Mouse (Mus musculus): ENCODE measurements at regions not wholly inside any gene's neighbourhood (a gene's known extent, or its start where the extent isn't known, plus 50 kb on each side); places are given as distances from the start of the nearest gene placed in this dataset.

DNA sequence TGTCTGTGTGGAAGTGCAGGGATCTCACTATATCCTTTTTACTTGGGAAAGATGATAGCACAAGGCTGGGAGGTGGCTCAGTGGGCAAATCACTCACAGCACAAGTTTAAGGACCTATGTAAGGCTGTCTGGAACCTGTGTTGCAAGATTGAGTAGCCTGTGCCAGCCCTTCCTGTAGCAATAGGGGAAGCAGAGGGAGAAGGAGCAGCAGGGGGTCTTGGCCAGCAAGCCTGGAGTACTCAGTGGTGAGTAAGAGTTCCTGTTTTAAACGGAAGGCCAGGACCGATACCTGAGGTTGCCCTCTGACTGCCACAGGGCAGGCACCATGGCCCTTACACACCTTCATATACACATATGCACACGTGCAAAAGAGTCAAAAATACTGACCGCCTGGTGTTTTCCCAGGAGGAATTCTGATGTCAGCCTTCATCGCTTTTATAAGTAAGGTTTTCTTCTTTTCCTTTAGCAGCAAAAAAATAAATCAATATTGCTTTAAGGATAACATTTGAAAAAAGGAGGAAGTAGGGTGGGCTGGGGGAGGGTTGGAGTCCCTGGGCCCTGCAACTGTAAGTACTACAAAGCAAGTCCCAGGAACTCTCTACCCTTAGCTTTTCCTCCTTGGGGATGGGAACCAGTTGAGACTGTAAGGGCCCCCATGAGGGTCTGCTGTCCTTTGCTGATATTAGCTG, 136.2 kb upstream of the Hdac4 start:
- Histone ChIP-seq H3K27ac (replicated peaks; ENCODE audit: low read depth, low read length) (no peak overlapping the region), H3K4me1 (ENCODE audit: control insufficient read depth, insufficient read depth, low read length) (no peaks in the 10 kb centered on the region), H3K4me3 (ENCODE audit: low read depth, low read length) (no peak overlapping the region), H3K4me2 (ENCODE audit: low read depth, severe bottlenecking) (no peak overlapping the region), H3K36me3 (ENCODE audit: control insufficient read depth, insufficient read depth, low read length) (no peaks in the 10 kb centered on the region), H3K27me3 (ENCODE audit: control insufficient read depth, insufficient read depth, low read length) (no peaks in the 10 kb centered on the region), H3K9me3 (ENCODE audit: control insufficient read depth, low read length) (no peaks in the 10 kb centered on the region), H3K9ac (ENCODE audit: low read length) (no peak overlapping the region)
- DNase-seq (ENCODE audit: low spot score) (no peak), ATAC-seq (ENCODE audit: insufficient number of reproducible peaks, low FRiP score, low TSS enrichment, low read depth) (no peak)
- WGBS, result 81% methylated on average over 5 of the region's 5 CpGs

- DNase-seq (ENCODE audit: low spot score), result no peak
- no peak overlapping the region for H3K27ac ChIP-seq (replicated peaks; ENCODE audit: low read depth, low read length)
- H3K9me3 ChIP-seq (ENCODE audit: control insufficient read depth, low read length), result no peaks in the 10 kb centered on the region
- no peaks in the 10 kb centered on the region for H3K4me1 ChIP-seq (ENCODE audit: control insufficient read depth, insufficient read depth, low read length)
- WGBS, result 84% methylated on average over 5 of the region's 5 CpGs
- no peak overlapping the region for H3K4me2 ChIP-seq (ENCODE audit: low read depth, severe bottlenecking)
- ATAC-seq (ENCODE audit: insufficient number of reproducible peaks, low FRiP score, low TSS enrichment, low read depth), result no peak
- no peaks in the 10 kb centered on the region for H3K36me3 ChIP-seq (ENCODE audit: control insufficient read depth, insufficient read depth, low read length)
- H3K27me3 ChIP-seq (ENCODE audit: control insufficient read depth, insufficient read depth, low read length), result no peaks in the 10 kb centered on the region
- no peak overlapping the region for H3K4me3 ChIP-seq (ENCODE audit: low read depth, low read length)
- no peak overlapping the region for H3K9ac ChIP-seq (ENCODE audit: low read length)
These were observed 134.7 kb upstream of the Hdac4 start for GRCm38 (mm10) chr1:92330181-92330580.

DNA sequence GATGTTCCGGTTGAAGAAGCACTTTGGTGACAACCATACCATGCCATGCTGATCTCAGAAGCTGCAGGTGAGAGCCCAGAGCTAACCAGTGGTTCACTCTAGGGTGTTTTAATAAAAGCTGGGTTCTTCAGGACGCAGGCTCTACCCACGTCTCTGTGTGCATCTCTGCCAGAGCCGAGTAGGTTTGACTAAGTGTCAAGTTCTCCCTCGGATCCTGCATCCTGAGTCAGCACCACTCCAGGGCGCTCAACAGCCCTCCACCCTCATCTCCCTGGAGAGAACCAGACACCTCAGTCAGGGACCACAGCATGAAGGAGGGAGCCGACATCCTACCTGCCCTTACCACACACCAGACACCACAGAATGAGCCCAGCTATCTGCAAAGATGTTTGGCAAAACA, 134.0 kb upstream of the Hdac4 start:
- ATAC-seq (ENCODE audit: insufficient number of reproducible peaks, low FRiP score, low TSS enrichment, low read depth), result no peak
- Histone ChIP-seq H3K36me3 (ENCODE audit: control insufficient read depth, insufficient read depth, low read length) (no peaks in the 10 kb centered on the region), H3K9ac (ENCODE audit: low read length) (no peak overlapping the region), H3K9me3 (ENCODE audit: control insufficient read depth, low read length) (no peaks in the 10 kb centered on the region), H3K4me2 (ENCODE audit: low read depth, severe bottlenecking) (no peak overlapping the region), H3K4me3 (ENCODE audit: low read depth, low read length) (no peak overlapping the region), H3K27me3 (ENCODE audit: control insufficient read depth, insufficient read depth, low read length) (no peaks in the 10 kb centered on the region), H3K4me1 (ENCODE audit: control insufficient read depth, insufficient read depth, low read length) (no peaks in the 10 kb centered on the region), H3K27ac (replicated peaks; ENCODE audit: low read depth, low read length) (no peak overlapping the region)
- 74% methylated on average over 7 of the region's 7 CpGs for WGBS
- DNase-seq (ENCODE audit: low spot score), result no peak

DNA sequence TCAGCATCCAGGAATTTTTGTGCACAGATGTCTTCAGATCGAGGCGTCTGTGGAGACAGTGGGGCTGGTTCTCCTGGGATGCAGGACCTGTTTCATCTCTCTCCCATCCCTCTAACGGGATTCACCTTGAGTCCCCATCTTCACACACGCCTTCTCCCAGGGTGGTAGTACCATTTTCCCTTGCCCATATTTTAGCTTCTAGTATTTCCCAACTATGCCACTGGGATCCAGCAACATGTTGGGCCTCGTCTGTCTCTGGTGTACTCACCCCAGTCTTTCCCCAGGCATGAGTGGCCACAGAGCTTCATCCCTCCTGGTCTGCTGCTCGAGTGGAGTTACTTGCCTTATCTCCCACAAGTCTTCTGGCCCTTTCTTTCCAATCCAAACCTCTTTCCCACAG, 131.6 kb upstream of the Hdac4 start:
- no peaks in the 10 kb centered on the region for H3K9me3 ChIP-seq (ENCODE audit: control insufficient read depth, low read length)
- H3K4me1 ChIP-seq (ENCODE audit: control insufficient read depth, insufficient read depth, low read length), result no peaks in the 10 kb centered on the region
- H3K4me2 ChIP-seq (ENCODE audit: low read depth, severe bottlenecking), result no peak overlapping the region
- no peak overlapping the region for H3K4me3 ChIP-seq (ENCODE audit: low read depth, low read length)
- no peak overlapping the region for H3K27ac ChIP-seq (replicated peaks; ENCODE audit: low read depth, low read length)
- WGBS, result 85% methylated on average over 6 of the region's 6 CpGs
- no peaks in the 10 kb centered on the region for H3K36me3 ChIP-seq (ENCODE audit: control insufficient read depth, insufficient read depth, low read length)
- no peak for DNase-seq (ENCODE audit: low spot score)
- no peak overlapping the region for H3K9ac ChIP-seq (ENCODE audit: low read length)
- no peaks in the 10 kb centered on the region for H3K27me3 ChIP-seq (ENCODE audit: control insufficient read depth, insufficient read depth, low read length)
- ATAC-seq (ENCODE audit: insufficient number of reproducible peaks, low FRiP score, low TSS enrichment, low read depth), result no peak

DNA sequence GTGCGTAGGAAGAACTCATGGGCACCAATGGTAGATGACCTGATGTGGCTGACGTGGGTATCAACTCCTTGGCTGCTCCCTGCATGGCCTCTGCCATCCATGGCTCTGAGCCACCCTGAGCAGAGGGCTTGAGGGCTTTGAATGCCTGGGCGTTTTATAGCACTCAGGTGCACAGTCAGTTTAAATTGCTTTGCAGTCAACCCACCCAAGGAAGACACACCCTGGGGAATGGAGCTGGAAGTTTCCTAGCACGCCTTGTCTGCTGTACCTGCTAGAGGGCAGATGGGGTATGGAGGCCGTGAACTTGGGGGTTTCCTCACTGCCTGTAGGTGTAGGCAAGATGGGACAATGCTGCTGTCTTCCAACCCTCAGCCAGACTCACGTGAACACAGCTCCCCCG, 129.8 kb upstream of the Hdac4 start:
- Histone ChIP-seq H3K27ac (replicated peaks; ENCODE audit: low read depth, low read length) (no peak overlapping the region), H3K27me3 (ENCODE audit: control insufficient read depth, insufficient read depth, low read length) (no peaks in the 10 kb centered on the region)
- no peak for DNase-seq (ENCODE audit: low spot score)

GRCm38 (mm10) chr1:92324091-92324950, 128.8 kb upstream of the Hdac4 start:
- no peak overlapping the region for H3K9ac ChIP-seq (ENCODE audit: low read length)
- H3K9me3 ChIP-seq (ENCODE audit: control insufficient read depth, low read length), result no peaks in the 10 kb centered on the region
- no peaks in the 10 kb centered on the region for H3K4me1 ChIP-seq (ENCODE audit: control insufficient read depth, insufficient read depth, low read length)
- no peak for ATAC-seq (ENCODE audit: insufficient number of reproducible peaks, low FRiP score, low TSS enrichment, low read depth)
- no peaks in the 10 kb centered on the region for H3K36me3 ChIP-seq (ENCODE audit: control insufficient read depth, insufficient read depth, low read length)
- 70% methylated on average over 14 of the region's 14 CpGs for WGBS
- no peak overlapping the region for H3K4me2 ChIP-seq (ENCODE audit: low read depth, severe bottlenecking)
- no peak overlapping the region for H3K4me3 ChIP-seq (ENCODE audit: low read depth, low read length)
- no peaks in the 10 kb centered on the region for H3K27me3 ChIP-seq (ENCODE audit: control insufficient read depth, insufficient read depth, low read length)
- no peak overlapping the region for H3K27ac ChIP-seq (replicated peaks; ENCODE audit: low read depth, low read length)
- DNase-seq (ENCODE audit: low spot score), result no peak

More for the DNA sequence above, 129.8 kb upstream of the Hdac4 start:
- no peak overlapping the region for H3K9ac ChIP-seq (ENCODE audit: low read length)
- no peaks in the 10 kb centered on the region for H3K4me1 ChIP-seq (ENCODE audit: control insufficient read depth, insufficient read depth, low read length)
- H3K4me3 ChIP-seq (ENCODE audit: low read depth, low read length), result no peak overlapping the region
- H3K9me3 ChIP-seq (ENCODE audit: control insufficient read depth, low read length), result no peaks in the 10 kb centered on the region
- no peaks in the 10 kb centered on the region for H3K36me3 ChIP-seq (ENCODE audit: control insufficient read depth, insufficient read depth, low read length)
- ATAC-seq (ENCODE audit: insufficient number of reproducible peaks, low FRiP score, low TSS enrichment, low read depth), result no peak
- no peak overlapping the region for H3K4me2 ChIP-seq (ENCODE audit: low read depth, severe bottlenecking)
- 84% methylated on average over 7 of the region's 7 CpGs for WGBS

- no peaks in the 10 kb centered on the region for H3K9me3 ChIP-seq (ENCODE audit: control insufficient read depth, low read length)
- 85% methylated on average over 4 of the region's 4 CpGs for WGBS
- DNase-seq (ENCODE audit: low spot score), result no peak
These were observed 121.6 kb upstream of the Hdac4 start for GRCm38 (mm10) chr1:92317131-92317530.

GRCm38 (mm10) chr1:92316191-92316723, 120.8 kb upstream of the Hdac4 start:
- Histone ChIP-seq H3K36me3 (ENCODE audit: control insufficient read depth, insufficient read depth, low read length) (no peaks in the 10 kb centered on the region), H3K4me3 (ENCODE audit: low read depth, low read length) (no peak overlapping the region), H3K27ac (replicated peaks; ENCODE audit: low read depth, low read length) (no peak overlapping the region), H3K9ac (ENCODE audit: low read length) (no peak overlapping the region), H3K4me2 (ENCODE audit: low read depth, severe bottlenecking) (no peak overlapping the region), H3K9me3 (ENCODE audit: control insufficient read depth, low read length) (no peaks in the 10 kb centered on the region), H3K4me1 (ENCODE audit: control insufficient read depth, insufficient read depth, low read length) (no peaks in the 10 kb centered on the region), H3K27me3 (ENCODE audit: control insufficient read depth, insufficient read depth, low read length) (no peaks in the 10 kb centered on the region)
- DNase-seq (ENCODE audit: low spot score) (no peak), ATAC-seq (ENCODE audit: insufficient number of reproducible peaks, low FRiP score, low TSS enrichment, low read depth) (no peak)
- whole genome bisulfite sequencing, result 26% methylated on average over 10 of the region's 10 CpGs

More at GRCm38 (mm10) chr1:92317131-92317530, 121.6 kb upstream of the Hdac4 start:
- Histone ChIP-seq H3K9ac (ENCODE audit: low read length) (no peak overlapping the region), H3K27ac (replicated peaks; ENCODE audit: low read depth, low read length) (no peak overlapping the region), H3K4me2 (ENCODE audit: low read depth, severe bottlenecking) (no peak overlapping the region), H3K4me1 (ENCODE audit: control insufficient read depth, insufficient read depth, low read length) (no peaks in the 10 kb centered on the region), H3K36me3 (ENCODE audit: control insufficient read depth, insufficient read depth, low read length) (no peaks in the 10 kb centered on the region), H3K4me3 (ENCODE audit: low read depth, low read length) (no peak overlapping the region), H3K27me3 (ENCODE audit: control insufficient read depth, insufficient read depth, low read length) (no peaks in the 10 kb centered on the region)
- ATAC-seq (ENCODE audit: insufficient number of reproducible peaks, low FRiP score, low TSS enrichment, low read depth), result no peak

Data from limb, embryonic 11.5 days (tissue).